Mouse (Mus musculus) hindbrain, embryonic 13.5 days (tissue): ENCODE results near the gene Gulp1. TPM values are rescaled to one million over a fixed set of nuclear protein-coding genes. Genes with fewer than 3 reads are reported as not detected.

Experiments used
- ATAC-seq: fragments of 200-750 bp; cut with Nextera tagmentation; 2 replicates; pipeline ENCODE4 v1.8.0; 2017; ENCODE audit warnings: moderate TSS enrichment; ENCODE audit not compliant: low FRiP score
- H3K27ac ChIP-seq: fragments of 300-500 bp; sonication (generic); 2 replicates; pipeline ENCODE4 v1.5.1; 2015; ENCODE audit warnings: inconsistent platforms, mild to moderate bottlenecking, moderate library complexity
- H3K27me3 ChIP-seq: fragments of 300-500 bp; sonication (generic); 2 replicates; pipeline ENCODE4 v1.6.1; 2015; ENCODE audit warnings: mild to moderate bottlenecking, inconsistent platforms
- H3K36me3 ChIP-seq: fragments of 300-500 bp; sonication (generic); 2 replicates; pipeline ENCODE4 v1.6.1; 2015; ENCODE audit warnings: mild to moderate bottlenecking, inconsistent platforms
- H3K4me1 ChIP-seq: fragments of 300-500 bp; sonication (generic); replicated peaks from 2 replicates; pipeline ENCODE4 v1.6.1; 2015; ENCODE audit warnings: inconsistent platforms
- H3K4me2 ChIP-seq: fragments of 300-500 bp; sonication (generic); 2 replicates; pipeline ENCODE4 v1.6.1; 2015; ENCODE audit warnings: inconsistent platforms, mild to moderate bottlenecking, moderate library complexity
- H3K4me3 ChIP-seq: fragments of 300-500 bp; sonication (generic); 2 replicates; pipeline ENCODE4 v1.5.1; 2015; ENCODE audit warnings: mild to moderate bottlenecking, inconsistent platforms
- H3K9ac ChIP-seq: fragments of 300-500 bp; sonication (generic); 2 replicates; pipeline ENCODE4 v1.6.1; 2015; ENCODE audit warnings: mild to moderate bottlenecking, inconsistent platforms
- H3K9me3 ChIP-seq: fragments of 300-500 bp; sonication (generic); 2 replicates; pipeline ENCODE4 v1.6.1; 2016; ENCODE audit warnings: inconsistent platforms
- WGBS: fragments of 180-500 bp; shearing (Covaris S2); methylation state at CpG from one replicate; pipeline ENCODE4 v1.1.7; 2015; 5-methylcytosine and 5-hydroxymethylcytosine counted together
- polyA plus RNA-seq: library from polyadenylated mRNA; unstranded; fragments of >200 nt; fragmentation: Nextera tagmentation; extraction: Ambion mirVana; gene quantifications from 2 replicates; pipeline ENCODE4 v1.2.1, GENCODE M21; 2015

The Gulp1 gene
- 9.1 and 10.0 TPM in 2 replicates for polyA plus RNA-seq

- Histone ChIP-seq H3K4me2 (peak within 1 kb of the TSS; percentile 96), H3K4me3 (peak within 1 kb of the TSS; percentile 63), H3K4me1 (peaks cover 14% of the 10 kb centered on the region), H3K9me3 (no peaks in the 10 kb centered on the region), H3K36me3 (no peaks in the 10 kb centered on the region), H3K27ac (peak within 1 kb of the TSS; percentile 62), H3K9ac (peak within 1 kb of the TSS; percentile 75), H3K27me3 (no peaks in the 10 kb centered on the region)
- WGBS: 0% methylated on average over 55 of the region's 55 CpGs
- peak; percentile 92 for ATAC-seq
Measured at GRCm38 (mm10) chr1:44551461-44552370, at the start of gene Gulp1. Gene Gulp1, plus strand, starts transcription at chr1:44551511.

GRCm38 (mm10) chr1:44550261-44550660, 1.1 kb upstream of the Gulp1 start:
- Histone ChIP-seq H3K4me1 (peaks cover 14% of the 10 kb centered on the region), H3K27ac (no peak overlapping the region), H3K4me3 (no peak overlapping the region), H3K9me3 (no peaks in the 10 kb centered on the region), H3K9ac (no peak overlapping the region), H3K27me3 (no peaks in the 10 kb centered on the region), H3K36me3 (no peaks in the 10 kb centered on the region), H3K4me2 (no peak overlapping the region)
- no peak for ATAC-seq
- 81% methylated on average over 6 of the region's 6 CpGs for WGBS

- 6% methylated on average over 15 of the region's 15 CpGs for WGBS
Measured at GRCm38 (mm10) chr1:44552371-44552841, 1.1 kb downstream of the Gulp1 start.

GRCm38 (mm10) chr1:44553166-44553898, 2.0 kb downstream of the Gulp1 start:
- H3K27ac ChIP-seq: no peak overlapping the region
- no peaks in the 10 kb centered on the region for H3K36me3 ChIP-seq
- WGBS: 21% methylated on average over 6 of the region's 6 CpGs
- no peaks in the 10 kb centered on the region for H3K27me3 ChIP-seq
- no peak overlapping the region for H3K9ac ChIP-seq
- H3K4me1 ChIP-seq: peaks cover 14% of the 10 kb centered on the region
- ATAC-seq: no peak
- no peaks in the 10 kb centered on the region for H3K9me3 ChIP-seq
- H3K4me3 ChIP-seq: peak overlapping the region; percentile 63; the same call in 1 of the 2 replicates
- H3K4me2 ChIP-seq: peak overlapping the region; percentile 96

More at GRCm38 (mm10) chr1:44552371-44552841, 1.1 kb downstream of the Gulp1 start:
- H3K36me3 ChIP-seq: no peaks in the 10 kb centered on the region
- H3K4me3 ChIP-seq: peak overlapping the region; percentile 63
- peak overlapping the region; percentile 62 for H3K27ac ChIP-seq
- ATAC-seq: peak; percentile 67
- H3K4me1 ChIP-seq: peaks cover 14% of the 10 kb centered on the region
- no peaks in the 10 kb centered on the region for H3K27me3 ChIP-seq
- H3K9ac ChIP-seq: peak overlapping the region; percentile 75
- H3K4me2 ChIP-seq: peak overlapping the region; percentile 96
- no peaks in the 10 kb centered on the region for H3K9me3 ChIP-seq

- Histone ChIP-seq H3K9me3 (no peaks in the 10 kb centered on the region), H3K27ac (no peak overlapping the region), H3K4me1 (no peaks in the 10 kb centered on the region), H3K27me3 (no peaks in the 10 kb centered on the region), H3K4me3 (no peak overlapping the region), H3K9ac (no peak overlapping the region), H3K4me2 (no peak overlapping the region), H3K36me3 (no peaks in the 10 kb centered on the region)
- WGBS: 78% methylated on average over 4 of the region's 4 CpGs
- no peak for ATAC-seq
Measured at GRCm38 (mm10) chr1:44567431-44567830, 16.1 kb downstream of the Gulp1 start.

- Histone ChIP-seq H3K4me1 (no peaks in the 10 kb centered on the region), H3K27ac (no peak overlapping the region), H3K27me3 (no peaks in the 10 kb centered on the region), H3K9ac (no peak overlapping the region), H3K4me2 (no peak overlapping the region), H3K4me3 (no peak overlapping the region), H3K36me3 (no peaks in the 10 kb centered on the region), H3K9me3 (no peaks in the 10 kb centered on the region)
- ATAC-seq: no peak
- 58% methylated on average over 2 of the region's 2 CpGs for WGBS
Measured at GRCm38 (mm10) chr1:44568296-44568695, 17.0 kb downstream of the Gulp1 start.

GRCm38 (mm10) chr1:44576001-44576400, 24.7 kb downstream of the Gulp1 start:
- no peak overlapping the region for H3K27ac ChIP-seq
- WGBS: 83% methylated on average over 1 of the region's 1 CpGs
- H3K4me3 ChIP-seq: no peak overlapping the region
- H3K36me3 ChIP-seq: no peaks in the 10 kb centered on the region
- ATAC-seq: no peak
- no peak overlapping the region for H3K4me2 ChIP-seq
- H3K27me3 ChIP-seq: no peaks in the 10 kb centered on the region
- no peak overlapping the region for H3K9ac ChIP-seq
- no peaks in the 10 kb centered on the region for H3K4me1 ChIP-seq
- H3K9me3 ChIP-seq: no peaks in the 10 kb centered on the region

- Histone ChIP-seq H3K4me1 (no peaks in the 10 kb centered on the region), H3K27me3 (no peaks in the 10 kb centered on the region), H3K9me3 (no peaks in the 10 kb centered on the region), H3K27ac (no peak overlapping the region), H3K36me3 (no peaks in the 10 kb centered on the region), H3K4me2 (no peak overlapping the region), H3K4me3 (no peak overlapping the region), H3K9ac (no peak overlapping the region)
- no peak for ATAC-seq
- 89% methylated on average over 2 of the region's 2 CpGs for WGBS
Measured at GRCm38 (mm10) chr1:44576610-44577009, 25.3 kb downstream of the Gulp1 start.

- H3K9ac ChIP-seq: no peak overlapping the region
- no peak overlapping the region for H3K27ac ChIP-seq
- no peak overlapping the region for H3K4me2 ChIP-seq
- H3K36me3 ChIP-seq: no peaks in the 10 kb centered on the region
- no peak overlapping the region for H3K4me3 ChIP-seq
- H3K4me1 ChIP-seq: peaks cover 8% of the 10 kb centered on the region
- WGBS: 84% methylated on average over 3 of the region's 3 CpGs
- H3K27me3 ChIP-seq: no peaks in the 10 kb centered on the region
- no peaks in the 10 kb centered on the region for H3K9me3 ChIP-seq
- ATAC-seq: no peak
Measured at GRCm38 (mm10) chr1:44580390-44580789, 29.1 kb downstream of the Gulp1 start.

- no peaks in the 10 kb centered on the region for H3K9me3 ChIP-seq
- no peaks in the 10 kb centered on the region for H3K36me3 ChIP-seq
- ATAC-seq: peak; percentile 85
- H3K4me3 ChIP-seq: no peak overlapping the region
- H3K4me2 ChIP-seq: no peak overlapping the region
- peak overlapping the region; percentile 25; the same call in 1 of the 2 replicates for H3K27ac ChIP-seq
- no peak overlapping the region for H3K9ac ChIP-seq
- peaks cover 8% of the 10 kb centered on the region for H3K4me1 ChIP-seq
- WGBS: 21% methylated on average over 3 of the region's 3 CpGs
- no peaks in the 10 kb centered on the region for H3K27me3 ChIP-seq
Measured at GRCm38 (mm10) chr1:44584886-44585385, 33.6 kb downstream of the Gulp1 start.

- no peak overlapping the region for H3K27ac ChIP-seq
- H3K27me3 ChIP-seq: no peaks in the 10 kb centered on the region
- no peaks in the 10 kb centered on the region for H3K9me3 ChIP-seq
- no peak overlapping the region for H3K4me3 ChIP-seq
- no peak overlapping the region for H3K4me2 ChIP-seq
- ATAC-seq: no peak
- H3K4me1 ChIP-seq: no peaks in the 10 kb centered on the region
- H3K36me3 ChIP-seq: no peaks in the 10 kb centered on the region
- WGBS: 46% methylated on average over 3 of the region's 3 CpGs
- no peak overlapping the region for H3K9ac ChIP-seq
Measured at GRCm38 (mm10) chr1:44591742-44592141, 40.4 kb downstream of the Gulp1 start.

- 85% methylated on average over 1 of the region's 1 CpGs for WGBS
Measured at GRCm38 (mm10) chr1:44593109-44593508, 41.8 kb downstream of the Gulp1 start.

More at GRCm38 (mm10) chr1:44593109-44593508, 41.8 kb downstream of the Gulp1 start:
- Histone ChIP-seq H3K9me3 (no peaks in the 10 kb centered on the region), H3K27ac (no peak overlapping the region), H3K4me3 (no peak overlapping the region), H3K4me2 (no peak overlapping the region), H3K4me1 (no peaks in the 10 kb centered on the region), H3K9ac (no peak overlapping the region), H3K27me3 (no peaks in the 10 kb centered on the region), H3K36me3 (no peaks in the 10 kb centered on the region)
- ATAC-seq: no peak
